Mouse (Mus musculus) olfactory bulb, adult 2 months (tissue): ENCODE data around the gene C1qtnf5. TPM values are rescaled to one million over a fixed set of nuclear protein-coding genes. Genes with fewer than 3 reads are reported as not detected.

Experiments
- H3K27ac ChIP-seq: fragments of 200-500 bp; 2 replicates; pipeline ENCODE4 v1.5.1; 2012; ENCODE audit warnings: low read depth, low read length; ENCODE audit not compliant: insufficient read depth
- H3K4me1 ChIP-seq: fragments of 200-500 bp; 2 replicates; pipeline ENCODE4 v1.6.1; 2012; ENCODE audit warnings: low read length; ENCODE audit not compliant: control insufficient read depth, insufficient read depth
- H3K4me3 ChIP-seq: fragments of 200-500 bp; 2 replicates; pipeline ENCODE4 v1.5.1; 2012; ENCODE audit warnings: mild to moderate bottlenecking, low read depth, low read length, moderate library complexity; ENCODE audit not compliant: insufficient read depth
- CTCF ChIP-seq: fragments of 200-500 bp; IDR thresholded peaks from 2 replicates; pipeline ENCODE4 v1.5.1; 2012; ENCODE audit warnings: low read depth, mild to moderate bottlenecking, low read length, moderate library complexity; ENCODE audit not compliant: insufficient read depth
- POLR2A ChIP-seq: fragments of 200-500 bp; IDR thresholded peaks from 2 replicates; pipeline ENCODE4 v1.6.1; 2012; ENCODE audit warnings: mild to moderate bottlenecking, low read depth, low read length, moderate library complexity; ENCODE audit not compliant: insufficient read depth
- whole genome bisulfite sequencing: fragments of 180-500 bp; shearing (Covaris S2); methylation state at CpG from one replicate; pipeline ENCODE4 v1.1.7; 2018; 5-methylcytosine and 5-hydroxymethylcytosine counted together
- polyA plus RNA-seq: library from polyadenylated mRNA; stranded (reverse); fragments of >200 nt; gene quantifications from 2 replicates; pipeline ENCODE4 v1.2.4, GENCODE M21; 2012; ENCODE audit warnings: low replicate concordance; ENCODE audit not compliant: missing spikeins, insufficient read depth, insufficient read length

C1qtnf5 gene
- polyA plus RNA-seq, 1 experiment = not detected

GRCm38 (mm10) chr9:44095781-44096180 lies 11.3 kb upstream of the C1qtnf5 start:
- peak overlapping the region; percentile 96; the same call in 1 of the 2 replicates for H3K27ac ChIP-seq
- peaks cover 15% of the 10 kb centered on the region for H3K4me1 ChIP-seq
- WGBS = 90% methylated on average over 9 of the region's 9 CpGs
- TF ChIP-seq POLR2A (no peak), CTCF (no peak)
- no peak overlapping the region for H3K4me3 ChIP-seq

- 19% methylated on average over 9 of the region's 9 CpGs for whole genome bisulfite sequencing
- no peak overlapping the region for H3K4me3 ChIP-seq
- peaks cover 15% of the 10 kb centered on the region for H3K4me1 ChIP-seq
- TF ChIP-seq POLR2A (no peak), CTCF (no peak)
- H3K27ac ChIP-seq = peak overlapping the region; percentile 96
Observed at GRCm38 (mm10) chr9:44096536-44096935, 10.5 kb upstream of the C1qtnf5 start.

DNA sequence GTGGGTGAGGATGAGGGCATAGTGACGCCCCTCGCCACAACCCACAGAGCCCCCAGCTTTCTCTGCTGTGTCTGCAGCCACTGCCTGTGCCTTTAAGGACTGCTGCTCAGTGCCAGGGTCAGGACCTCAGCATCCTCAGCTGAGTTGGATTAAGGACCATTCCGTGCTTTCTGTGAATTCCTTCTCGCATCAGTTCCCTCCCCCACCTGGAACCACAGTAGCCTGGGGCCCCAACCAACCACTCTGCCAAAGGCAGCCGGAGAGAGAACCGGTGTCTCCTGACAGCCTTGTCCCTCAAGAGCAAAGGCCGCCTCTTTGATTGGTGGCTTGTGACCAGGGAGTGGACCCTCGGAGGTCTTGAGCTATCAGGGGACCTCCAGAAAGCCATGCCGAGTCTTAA lies 5.6 kb upstream of the C1qtnf5 start, which contains the start of gene Mfrp:
Gene Mfrp (plus strand): TSS at position 240 of the 400 bp plus-strand sequence.
- Histone ChIP-seq H3K4me3 (no peak within 1 kb of the TSS), H3K27ac (no peak within 1 kb of the TSS), H3K4me1 (peaks cover 12% of the 10 kb centered on the region)
- WGBS = 82% methylated on average over 9 of the region's 9 CpGs
- TF ChIP-seq CTCF (no peak), POLR2A (no peak)

DNA sequence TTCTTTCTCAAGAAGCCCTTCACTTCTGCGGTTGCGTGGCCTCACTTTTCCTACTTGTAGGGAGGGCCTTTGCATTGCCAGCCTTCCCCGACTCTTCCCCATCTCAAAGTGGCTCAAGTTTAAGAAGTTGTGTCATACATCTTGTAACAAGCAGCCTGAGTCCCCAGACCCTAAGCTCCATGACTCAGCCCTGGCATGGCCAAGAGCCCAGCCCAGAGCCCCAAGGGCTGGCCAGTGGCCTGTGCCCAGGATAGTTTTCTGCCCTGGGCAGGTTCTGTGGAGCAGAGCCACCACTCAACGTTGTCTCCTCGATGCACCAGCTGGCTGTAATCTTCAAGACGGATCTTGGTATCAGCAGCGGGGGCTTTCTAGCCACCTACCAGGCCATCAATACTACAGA lies 2.2 kb upstream of the C1qtnf5 start:
- WGBS = 88% methylated on average over 7 of the region's 7 CpGs
- no peak overlapping the region for H3K4me3 ChIP-seq
- H3K4me1 ChIP-seq = peaks cover 36% of the 10 kb centered on the region

GRCm38 (mm10) chr9:44105781-44106180 lies 1.3 kb upstream of the C1qtnf5 start:
- no peak for TF ChIP-seq CTCF
- TF ChIP-seq POLR2A = no peak
- Histone ChIP-seq H3K4me3 (no peak overlapping the region), H3K4me1 (peaks cover 41% of the 10 kb centered on the region), H3K27ac (no peak overlapping the region)
- 80% methylated on average over 10 of the region's 10 CpGs for WGBS

More for the DNA sequence above, 2.2 kb upstream of the C1qtnf5 start:
- TF ChIP-seq CTCF = no peak
- TF ChIP-seq POLR2A = no peak
- no peak overlapping the region for H3K27ac ChIP-seq

DNA sequence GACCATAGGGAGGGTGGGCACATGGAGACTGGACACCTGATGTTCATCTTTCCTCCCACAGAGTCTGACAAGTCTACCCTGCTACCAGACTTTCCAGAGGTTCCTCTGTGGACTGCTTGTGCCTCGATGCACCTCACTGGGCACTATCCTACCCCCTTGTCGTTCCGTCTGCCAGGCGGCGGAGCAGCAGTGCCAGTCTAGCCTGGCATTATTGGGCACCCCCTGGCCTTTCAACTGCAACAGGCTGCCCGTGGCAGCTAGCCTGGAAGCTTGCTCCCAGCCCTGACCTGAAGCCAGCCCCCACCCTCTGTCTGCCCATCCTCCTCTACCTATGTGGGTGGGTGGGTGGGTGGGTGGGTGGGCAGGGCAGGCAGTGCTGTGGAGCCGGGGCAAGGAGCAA lies 863 bp upstream of the C1qtnf5 start:
- no peak overlapping the region for H3K4me3 ChIP-seq
- WGBS = 53% methylated on average over 7 of the region's 7 CpGs
- H3K4me1 ChIP-seq = peaks cover 41% of the 10 kb centered on the region
- TF ChIP-seq POLR2A = no peak
- TF ChIP-seq CTCF = no peak
- no peak overlapping the region for H3K27ac ChIP-seq

DNA sequence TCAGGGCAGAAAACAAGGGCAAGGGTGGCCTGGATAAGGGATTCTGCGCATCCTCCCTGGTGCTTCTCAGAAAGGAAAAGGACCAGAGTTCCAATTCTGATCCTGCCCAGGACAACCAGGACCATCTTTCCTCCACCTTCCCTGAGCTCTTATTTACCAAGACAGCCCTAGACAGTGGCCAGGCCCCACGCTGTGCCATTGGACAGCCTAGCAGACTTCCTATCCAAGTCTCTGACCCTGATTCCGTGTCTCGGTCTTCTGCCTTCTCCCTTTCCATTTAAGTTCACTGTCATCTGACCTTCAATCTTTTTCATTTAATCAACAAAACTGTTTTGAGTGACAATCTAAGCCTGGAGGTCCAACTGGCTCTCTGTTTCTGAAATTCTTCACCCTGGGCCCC lies 449 bp upstream of the C1qtnf5 start:
- TF ChIP-seq POLR2A (no peak), CTCF (no peak)
- 0 out of 2 replicates have a peak overlapping the region, but pooled peaks have one; percentile 35 for H3K27ac ChIP-seq
- H3K4me3 ChIP-seq = no peak overlapping the region
- 63% methylated on average over 4 of the region's 4 CpGs for WGBS
- peaks cover 41% of the 10 kb centered on the region for H3K4me1 ChIP-seq

- Histone ChIP-seq H3K27ac (peak overlapping the region; percentile 49), H3K4me3 (peak overlapping the region; percentile 16), H3K4me1 (peaks cover 51% of the 10 kb centered on the region)
- 28% methylated on average over 25 of the region's 25 CpGs for whole genome bisulfite sequencing
- TF ChIP-seq CTCF (peak; percentile 58), POLR2A (no peak)
Observed at GRCm38 (mm10) chr9:44107557-44108179, 623 bp downstream of the C1qtnf5 start.

DNA sequence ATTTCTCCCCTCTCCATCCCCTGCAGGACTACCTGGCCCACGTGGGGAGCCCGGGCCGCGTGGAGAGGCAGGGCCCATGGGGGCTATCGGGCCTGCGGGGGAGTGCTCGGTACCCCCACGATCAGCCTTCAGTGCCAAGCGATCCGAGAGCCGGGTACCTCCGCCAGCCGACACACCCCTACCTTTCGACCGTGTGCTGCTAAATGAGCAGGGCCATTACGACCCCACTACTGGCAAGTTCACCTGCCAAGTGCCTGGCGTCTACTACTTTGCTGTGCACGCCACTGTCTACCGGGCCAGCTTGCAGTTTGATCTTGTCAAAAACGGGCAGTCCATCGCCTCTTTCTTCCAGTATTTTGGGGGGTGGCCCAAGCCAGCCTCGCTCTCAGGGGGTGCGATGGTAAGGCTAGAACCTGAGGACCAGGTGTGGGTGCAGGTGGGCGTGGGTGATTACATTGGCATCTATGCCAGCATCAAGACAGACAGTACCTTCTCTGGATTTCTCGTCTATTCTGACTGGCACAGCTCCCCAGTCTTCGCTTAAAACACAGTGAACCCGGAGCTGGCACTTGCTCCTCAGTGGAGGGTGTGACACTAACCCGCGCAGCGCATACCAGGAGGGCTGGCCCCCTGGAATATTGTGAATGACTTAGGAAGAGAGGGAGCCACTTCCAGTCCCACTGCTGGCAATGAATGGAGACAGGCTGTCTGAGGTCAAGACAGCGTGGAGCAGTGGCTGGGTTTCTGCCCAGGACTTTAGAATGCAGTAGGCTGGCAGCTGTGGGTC lies 1.4 kb downstream of the C1qtnf5 start:
- TF ChIP-seq POLR2A = no peak
- no peak for TF ChIP-seq CTCF
- peaks cover 52% of the 10 kb centered on the region for H3K4me1 ChIP-seq
- no peak overlapping the region for H3K27ac ChIP-seq
- 69% methylated on average over 31 of the region's 31 CpGs for WGBS
- H3K4me3 ChIP-seq = no peak overlapping the region
